Mouse (Mus musculus): Measurements from ENCODE around the gene Snx3.

GRCm38 (mm10) chr10:42480719-42481118 lies 21.1 kb upstream of the Snx3 start:
- TF ChIP-seq POLR2A (IDR thresholded peaks at IDR 0.05; ENCODE audit: insufficient read depth, low read depth, low read length) (no peak), CTCF (IDR thresholded peaks at IDR 0.05) (no peak)

Measured in heart, adult 2 months (tissue).